Mouse (Mus musculus) liver, embryonic 15.5 days (tissue): Measurements from ENCODE around the gene Cnot1. TPM values are rescaled to one million over a fixed set of nuclear protein-coding genes. Genes with fewer than 3 reads are reported as not detected.
"Not testable (repeated sequence)": the region's sequence is repeated elsewhere in the genome, so short reads cannot be mapped to it uniquely, and the experiment has no call there.

Source experiments
- ATAC-seq: fragments of 200-750 bp; cut with Nextera tagmentation; 2 replicates; pipeline ENCODE4 v1.8.0; 2017; ENCODE audit warnings: moderate number of reproducible peaks, mild to moderate bottlenecking, moderate library complexity; ENCODE audit not compliant: insufficient read depth
- H3K27ac ChIP-seq: fragments of 300-500 bp; sonication (generic); replicated peaks from 2 replicates; pipeline ENCODE4 v1.5.1; 2015; ENCODE audit warnings: mild to moderate bottlenecking, inconsistent platforms
- H3K27me3 ChIP-seq: fragments of 300-500 bp; sonication (generic); 2 replicates; pipeline ENCODE4 v1.6.1; 2015; ENCODE audit warnings: mild to moderate bottlenecking, inconsistent platforms
- H3K36me3 ChIP-seq: fragments of 300-500 bp; sonication (generic); replicated peaks from 2 replicates; pipeline ENCODE4 v1.6.1; 2015; ENCODE audit warnings: moderate library complexity, mild to moderate bottlenecking, inconsistent platforms
- H3K4me1 ChIP-seq: fragments of 300-500 bp; sonication (generic); replicated peaks from 2 replicates; pipeline ENCODE4 v1.6.1; 2015; ENCODE audit warnings: inconsistent platforms
- H3K4me2 ChIP-seq: fragments of 300-500 bp; sonication (generic); 2 replicates; pipeline ENCODE4 v1.6.1; 2015; ENCODE audit warnings: moderate library complexity, mild to moderate bottlenecking, inconsistent platforms
- H3K4me3 ChIP-seq: fragments of 300-500 bp; sonication (generic); replicated peaks from 2 replicates; pipeline ENCODE4 v1.5.1; 2015; ENCODE audit warnings: mild to moderate bottlenecking, inconsistent platforms
- H3K9ac ChIP-seq: fragments of 300-500 bp; sonication (generic); 2 replicates; pipeline ENCODE4 v1.6.1; 2015; ENCODE audit warnings: moderate library complexity, mild to moderate bottlenecking, inconsistent platforms
- H3K9me3 ChIP-seq: fragments of 300-500 bp; sonication (generic); replicated peaks from 2 replicates; pipeline ENCODE4 v1.6.1; 2016; ENCODE audit warnings: inconsistent platforms
- WGBS: fragments of 180-500 bp; shearing (Covaris S2); methylation state at CpG from one replicate; pipeline ENCODE4 v1.1.7; 2015; ENCODE audit warnings: mixed read lengths; ENCODE audit not compliant: insufficient replicate concordance; 5-methylcytosine and 5-hydroxymethylcytosine counted together
- polyA plus RNA-seq: library from polyadenylated mRNA; unstranded; fragments of >200 nt; fragmentation: Nextera tagmentation; extraction: Ambion mirVana; gene quantifications from 2 replicates; pipeline ENCODE4 v1.2.1, GENCODE M21; 2015

Gene Cnot1
- polyA plus RNA-seq, 1 experiment from 2014 or later, result 27.4 TPM

DNA sequence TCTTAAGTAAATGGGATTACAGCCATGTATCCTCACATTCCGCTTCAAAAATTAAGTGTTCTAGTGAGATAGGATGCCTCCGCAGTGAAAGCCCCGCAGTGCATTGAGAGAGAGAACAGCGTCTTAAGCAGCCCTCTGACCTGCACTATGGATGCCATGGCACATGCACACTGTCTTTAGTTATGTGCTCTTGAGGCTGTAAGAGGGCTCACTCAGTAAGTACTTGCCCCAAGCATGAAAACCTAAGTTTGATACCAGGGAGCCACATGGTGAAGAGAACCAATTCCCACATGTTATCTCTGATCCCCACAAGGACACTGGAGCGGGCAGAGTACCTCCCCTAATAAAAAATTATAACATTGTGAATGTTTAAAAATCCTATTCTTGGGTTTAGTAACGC lies 8.1 kb downstream of the Cnot1 start:
- H3K4me1 ChIP-seq, result peaks cover 49% of the 10 kb centered on the region
- H3K9me3 ChIP-seq, result no peaks in the 10 kb centered on the region
- no peak overlapping the region for H3K27ac ChIP-seq
- H3K27me3 ChIP-seq, result no peaks in the 10 kb centered on the region
- no peak for ATAC-seq
- WGBS, result 83% methylated on average over 6 of the region's 6 CpGs
- H3K36me3 ChIP-seq, result peaks cover 52% of the 10 kb centered on the region
- H3K4me2 ChIP-seq, result no peak overlapping the region
- H3K4me3 ChIP-seq, result no peak overlapping the region
- H3K9ac ChIP-seq, result no peak overlapping the region

DNA sequence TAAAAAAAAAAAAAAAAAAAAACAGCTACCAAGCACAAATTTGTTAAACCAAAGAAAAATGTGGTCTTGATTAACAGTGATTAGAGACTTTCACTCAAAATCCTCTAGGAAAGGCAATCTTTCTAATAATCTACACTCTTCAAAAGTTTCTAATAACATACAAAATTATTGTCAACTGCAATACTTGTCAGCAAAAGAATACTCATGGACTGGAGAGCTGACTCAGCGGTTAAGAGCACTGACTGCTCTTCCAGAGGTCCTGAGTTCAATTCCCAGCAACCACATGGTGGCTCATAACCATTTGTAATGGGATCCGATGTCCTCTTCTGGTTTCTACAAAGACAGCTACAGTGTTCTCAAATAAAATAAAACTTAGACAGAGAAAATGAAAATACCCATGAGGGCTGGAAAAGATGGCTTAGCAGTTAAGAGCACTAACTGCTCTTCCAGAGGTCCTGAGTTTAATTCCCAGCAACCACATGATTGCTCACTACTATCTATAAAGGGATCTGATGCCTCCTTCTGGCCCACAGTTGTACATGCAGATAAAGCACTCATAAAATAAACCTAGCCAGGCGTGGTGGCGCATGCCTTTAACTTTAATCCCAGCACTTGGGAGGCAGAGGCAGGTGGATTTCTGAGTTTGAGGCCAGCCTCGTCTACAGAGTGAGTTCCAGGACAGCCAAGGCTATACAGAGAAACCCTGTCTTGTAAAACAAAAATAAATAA lies 11.8 kb downstream of the Cnot1 start:
- Histone ChIP-seq H3K4me1 (peaks cover 21% of the 10 kb centered on the region), H3K36me3 (peaks cover 44% of the 10 kb centered on the region)
- H3K27me3 ChIP-seq, H3K27ac ChIP-seq, H3K4me2 ChIP-seq, H3K9me3 ChIP-seq, H3K9ac ChIP-seq, ATAC-seq, H3K4me3 ChIP-seq: not testable (repeated sequence)
- 81% methylated on average over 5 of the region's 5 CpGs for WGBS

- Histone ChIP-seq H3K4me2 (no peak overlapping the region), H3K9me3 (no peaks in the 10 kb centered on the region), H3K4me1 (no peaks in the 10 kb centered on the region), H3K27me3 (no peaks in the 10 kb centered on the region), H3K4me3 (no peak overlapping the region), H3K27ac (no peak overlapping the region), H3K36me3 (peaks cover 79% of the 10 kb centered on the region), H3K9ac (no peak overlapping the region)
- ATAC-seq, result no peak
- 85% methylated on average over 3 of the region's 4 CpGs for WGBS
Observed at GRCm38 (mm10) chr8:95785591-95785990, 21.7 kb downstream of the Cnot1 start.

GRCm38 (mm10) chr8:95782628-95783027 lies 24.6 kb downstream of the Cnot1 start:
- no peaks in the 10 kb centered on the region for H3K4me1 ChIP-seq

GRCm38 (mm10) chr8:95781775-95782174 lies 25.5 kb downstream of the Cnot1 start:
- WGBS, result 87% methylated on average over 2 of the region's 2 CpGs
- no peak overlapping the region for H3K4me3 ChIP-seq
- ATAC-seq, result no peak
- H3K27me3 ChIP-seq, result no peaks in the 10 kb centered on the region
- peaks cover 74% of the 10 kb centered on the region for H3K36me3 ChIP-seq
- no peak overlapping the region for H3K9ac ChIP-seq
- H3K4me2 ChIP-seq, result no peak overlapping the region
- H3K4me1 ChIP-seq, result no peaks in the 10 kb centered on the region
- H3K9me3 ChIP-seq, result no peaks in the 10 kb centered on the region
- H3K27ac ChIP-seq, result no peak overlapping the region

More at GRCm38 (mm10) chr8:95782628-95783027, 24.6 kb downstream of the Cnot1 start:
- no peak overlapping the region for H3K27ac ChIP-seq
- no peaks in the 10 kb centered on the region for H3K27me3 ChIP-seq
- no peaks in the 10 kb centered on the region for H3K9me3 ChIP-seq
- H3K36me3 ChIP-seq, result peaks cover 82% of the 10 kb centered on the region
- no peak overlapping the region for H3K4me3 ChIP-seq
- no peak overlapping the region for H3K9ac ChIP-seq
- ATAC-seq, result no peak
- H3K4me2 ChIP-seq, result no peak overlapping the region

DNA sequence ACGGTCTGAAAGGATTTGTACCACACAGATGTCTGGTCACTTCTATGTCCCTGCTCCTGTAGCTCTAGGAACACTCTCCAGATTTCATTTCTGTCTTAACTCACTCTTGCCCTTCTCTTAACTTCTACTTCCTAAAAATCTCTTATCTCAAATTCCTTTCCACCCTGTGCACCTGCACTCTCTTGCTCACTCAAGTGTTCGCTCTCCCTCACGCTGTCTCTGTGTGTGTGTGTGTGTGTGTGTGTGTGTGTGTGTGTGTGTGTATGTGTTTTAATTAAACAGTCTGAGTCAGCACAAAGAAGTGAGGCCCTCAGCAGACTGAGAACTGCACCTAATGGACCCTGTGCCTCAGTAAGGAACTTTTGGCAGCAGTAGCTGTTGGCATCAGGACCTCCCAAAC lies 26.2 kb downstream of the Cnot1 start:
- no peaks in the 10 kb centered on the region for H3K4me1 ChIP-seq
- no peaks in the 10 kb centered on the region for H3K27me3 ChIP-seq
- H3K36me3 ChIP-seq, result peaks cover 74% of the 10 kb centered on the region
- H3K9me3 ChIP-seq, result no peaks in the 10 kb centered on the region
- no peak overlapping the region for H3K9ac ChIP-seq
- no peak overlapping the region for H3K27ac ChIP-seq
- 98% methylated on average over 3 of the region's 3 CpGs for WGBS
- ATAC-seq, result no peak
- no peak overlapping the region for H3K4me2 ChIP-seq
- H3K4me3 ChIP-seq, result no peak overlapping the region

- H3K27ac ChIP-seq, result no peak overlapping the region
- no peaks in the 10 kb centered on the region for H3K27me3 ChIP-seq
- no peak overlapping the region for H3K9ac ChIP-seq
- 83% methylated on average over 1 of the region's 1 CpGs for WGBS
- no peak overlapping the region for H3K4me3 ChIP-seq
- H3K4me2 ChIP-seq, result no peak overlapping the region
- H3K9me3 ChIP-seq, result no peaks in the 10 kb centered on the region
- no peak for ATAC-seq
- peaks cover 93% of the 10 kb centered on the region for H3K36me3 ChIP-seq
- no peaks in the 10 kb centered on the region; the same call in 1 of the 2 replicates for H3K4me1 ChIP-seq
Observed at GRCm38 (mm10) chr8:95764133-95764532, 43.1 kb downstream of the Cnot1 start.

GRCm38 (mm10) chr8:95760323-95760722 lies 46.9 kb downstream of the Cnot1 start:
- Histone ChIP-seq H3K4me3 (no peak overlapping the region), H3K4me1 (no peaks in the 10 kb centered on the region; the same call in 1 of the 2 replicates), H3K27ac (no peak overlapping the region), H3K36me3 (peaks cover 87% of the 10 kb centered on the region), H3K9ac (no peak overlapping the region), H3K9me3 (no peaks in the 10 kb centered on the region), H3K27me3 (no peaks in the 10 kb centered on the region), H3K4me2 (no peak overlapping the region)
- 32% methylated on average over 6 of the region's 6 CpGs for WGBS
- ATAC-seq, result no peak

- Histone ChIP-seq H3K9me3 (no peaks in the 10 kb centered on the region), H3K4me1 (no peaks in the 10 kb centered on the region), H3K9ac (no peak overlapping the region), H3K27ac (no peak overlapping the region), H3K27me3 (no peaks in the 10 kb centered on the region), H3K36me3 (peaks cover 92% of the 10 kb centered on the region), H3K4me2 (no peak overlapping the region), H3K4me3 (no peak overlapping the region)
- 93% methylated on average over 1 of the region's 1 CpGs for WGBS
- no peak for ATAC-seq
Observed at GRCm38 (mm10) chr8:95751924-95752323, 55.3 kb downstream of the Cnot1 start.

GRCm38 (mm10) chr8:95748028-95748427 lies 59.2 kb downstream of the Cnot1 start:
- 88% methylated on average over 4 of the region's 4 CpGs for WGBS
- no peak for ATAC-seq
- Histone ChIP-seq H3K27ac (no peak overlapping the region), H3K27me3 (no peaks in the 10 kb centered on the region), H3K9me3 (no peaks in the 10 kb centered on the region), H3K4me2 (no peak overlapping the region), H3K4me1 (no peaks in the 10 kb centered on the region), H3K36me3 (peaks cover 95% of the 10 kb centered on the region), H3K9ac (no peak overlapping the region), H3K4me3 (no peak overlapping the region)

- Histone ChIP-seq H3K4me1 (no peaks in the 10 kb centered on the region), H3K36me3 (peaks cover 94% of the 10 kb centered on the region)
- WGBS, result 90% methylated on average over 7 of the region's 7 CpGs
Observed at GRCm38 (mm10) chr8:95741732-95742131, 65.5 kb downstream of the Cnot1 start.

DNA sequence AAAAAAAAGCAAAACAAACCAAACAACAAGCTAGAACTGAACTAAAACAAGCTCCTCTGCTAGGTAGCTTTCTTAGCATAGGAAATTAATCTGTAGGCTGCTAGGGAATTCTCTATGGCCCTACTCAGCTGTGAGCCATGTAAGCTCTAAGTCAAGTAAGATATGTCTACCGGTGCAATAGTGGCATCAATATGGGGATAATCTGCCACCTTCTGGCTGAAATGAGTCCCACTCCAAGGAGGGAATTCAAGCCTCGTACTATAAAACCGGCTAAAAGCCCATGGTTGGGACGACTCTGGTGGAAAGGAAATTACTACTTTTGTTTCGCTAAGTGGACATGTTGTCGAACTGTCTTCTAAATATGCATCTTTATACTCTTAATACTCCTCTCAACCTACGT lies 68.7 kb downstream of the Cnot1 start:
- ATAC-seq, result no peak
- no peak overlapping the region for H3K27ac ChIP-seq
- H3K27me3 ChIP-seq, result no peaks in the 10 kb centered on the region
- no peaks in the 10 kb centered on the region for H3K9me3 ChIP-seq
- H3K4me1 ChIP-seq, result no peaks in the 10 kb centered on the region
- H3K9ac ChIP-seq, result no peak overlapping the region
- peaks cover 91% of the 10 kb centered on the region for H3K36me3 ChIP-seq
- H3K4me2 ChIP-seq, result no peak overlapping the region
- H3K4me3 ChIP-seq, result no peak overlapping the region
- 81% methylated on average over 7 of the region's 7 CpGs for WGBS

More at GRCm38 (mm10) chr8:95741732-95742131, 65.5 kb downstream of the Cnot1 start:
- no peak overlapping the region for H3K27ac ChIP-seq
- H3K27me3 ChIP-seq, result no peaks in the 10 kb centered on the region
- no peaks in the 10 kb centered on the region for H3K9me3 ChIP-seq
- no peak overlapping the region for H3K4me3 ChIP-seq
- H3K9ac ChIP-seq, result no peak overlapping the region
- no peak for ATAC-seq
- no peak overlapping the region for H3K4me2 ChIP-seq
